Mouse (Mus musculus): ENCODE results near the gene Trdn.

Gene Trdn

DNA sequence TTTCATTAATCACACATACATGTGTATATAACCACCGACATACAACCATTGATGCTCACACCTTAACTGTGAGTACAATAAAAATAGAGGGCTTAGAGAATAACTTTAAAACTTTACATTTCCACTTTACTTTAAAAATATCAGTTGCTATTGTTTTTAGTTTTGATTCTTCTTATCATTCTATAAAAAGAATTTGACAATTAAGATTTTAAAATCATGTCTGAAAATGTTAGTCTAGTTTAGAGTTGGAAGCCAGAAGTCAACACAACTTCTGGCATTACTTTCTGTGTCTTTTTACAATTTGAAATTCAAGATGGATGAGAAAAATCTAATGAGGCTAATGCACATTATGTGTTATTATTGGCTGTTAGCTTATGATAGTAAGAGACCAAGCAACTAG is at the start of gene Trdn:
TSS of gene Trdn (plus strand) at position 301 of the 400 bp plus-strand sequence.
- no peak for DNase-seq

GRCm38 (mm10) chr10:33060771-33061170 is 19.6 kb upstream of the Trdn start:
- DNase-seq: no peak

- DNase-seq: no peak
Observed at GRCm38 (mm10) chr10:33065566-33065965, 14.8 kb upstream of the Trdn start.

- DNase-seq: no peak
Observed at GRCm38 (mm10) chr10:33073126-33073525, 7.2 kb upstream of the Trdn start.

DNA sequence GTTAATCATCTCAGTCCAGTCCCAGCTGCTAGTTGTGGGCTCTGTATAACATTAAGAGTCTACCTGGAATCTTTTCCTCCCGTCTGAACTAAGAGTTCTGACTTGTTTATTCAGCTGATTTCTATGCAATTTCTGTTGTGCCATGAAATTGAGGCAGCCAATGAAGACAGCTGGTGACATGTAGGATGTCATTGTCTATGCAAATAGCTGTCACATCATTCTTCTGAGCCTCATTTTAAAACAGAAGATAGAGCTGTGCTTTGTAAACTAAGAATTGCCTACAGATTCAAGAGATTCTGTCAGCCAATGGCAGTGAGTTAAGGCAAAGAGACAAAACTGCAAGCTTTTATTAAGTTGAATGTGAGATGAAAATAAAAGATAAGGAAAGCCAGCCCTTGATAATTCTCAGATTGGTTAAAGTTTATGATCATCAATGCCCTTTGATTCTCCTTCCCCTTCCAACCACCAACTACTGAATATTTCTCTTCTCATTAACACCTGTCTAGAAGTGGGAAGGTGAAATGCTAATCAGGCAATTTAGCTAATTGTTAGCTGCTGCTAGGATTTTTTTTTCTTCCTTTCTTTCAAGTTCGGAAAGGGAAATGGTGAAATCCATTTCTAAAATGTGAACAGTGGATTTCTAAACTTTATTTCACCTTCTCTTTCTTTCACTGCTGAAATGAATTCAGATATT is 1.9 kb downstream of the Trdn start:
- DNase-seq: no peak

GRCm38 (mm10) chr10:33082961-33083626 is 2.7 kb downstream of the Trdn start:
- DNase-seq: no peak

DNA sequence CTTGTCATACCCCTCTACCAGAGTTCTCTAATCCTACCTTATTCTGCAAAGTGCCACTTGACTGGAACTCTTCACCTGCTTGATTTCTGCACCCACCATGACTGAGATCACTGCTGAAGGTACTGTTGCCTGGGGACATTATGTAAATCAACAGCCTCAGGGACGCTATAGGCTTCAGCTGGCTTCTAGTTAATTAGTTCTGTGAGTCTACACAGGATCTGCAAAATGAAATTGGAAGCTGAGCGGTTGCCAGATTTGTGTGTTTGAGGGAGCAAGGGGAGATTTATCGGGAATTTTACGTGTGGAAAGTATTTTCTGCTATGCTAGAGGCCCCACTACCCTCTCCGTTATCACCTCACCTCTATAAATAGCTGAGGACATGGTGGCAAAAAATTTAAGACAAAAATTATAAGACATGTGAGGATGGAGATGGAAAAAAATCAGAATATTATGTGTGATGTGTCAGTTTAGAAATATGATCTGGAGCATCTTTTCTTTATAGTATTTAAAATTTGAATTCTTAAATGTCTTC is 3.3 kb downstream of the Trdn start:
- DNase-seq: no peak

DNA sequence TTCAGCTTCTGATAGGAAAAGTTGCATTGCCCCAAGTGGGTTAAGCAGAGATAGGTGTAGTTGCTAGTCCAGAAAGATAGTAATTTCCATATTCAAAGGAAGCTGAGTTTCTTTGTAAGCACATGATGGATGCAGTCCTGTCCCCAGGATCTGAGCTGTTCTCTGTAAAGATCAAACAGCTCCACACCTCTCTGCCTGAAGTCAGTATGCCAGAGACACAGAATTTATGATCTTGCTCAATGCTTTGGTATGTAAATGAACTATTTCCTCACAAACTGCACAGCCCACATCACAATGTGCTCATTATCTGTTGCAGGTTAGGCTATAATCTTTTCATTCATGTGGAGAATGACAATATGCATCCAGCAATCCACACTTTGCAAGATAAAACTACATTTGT is 8.0 kb downstream of the Trdn start:
- no peak for DNase-seq

- DNase-seq: no peak
Observed at GRCm38 (mm10) chr10:33092400-33092799, 12.0 kb downstream of the Trdn start.

DNA sequence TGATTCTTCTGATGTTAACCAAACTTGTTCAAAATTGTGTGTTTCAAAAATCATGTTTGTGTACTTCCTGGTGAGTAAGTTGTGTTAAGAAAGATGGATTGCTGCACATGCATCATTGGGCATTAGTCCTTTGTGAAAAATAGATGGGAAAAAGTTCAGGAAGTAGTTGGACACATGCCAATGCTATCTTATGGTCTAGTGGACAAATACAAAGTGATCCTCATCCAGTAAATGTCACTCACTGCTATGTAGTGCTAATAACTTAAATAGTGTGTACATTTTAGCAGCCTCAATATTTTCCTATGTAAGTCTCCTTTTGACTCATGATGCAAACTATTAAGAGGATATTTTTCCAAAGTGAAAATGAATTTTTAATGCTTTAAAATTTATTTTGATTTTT is 27.6 kb downstream of the Trdn start:
- no peak for DNase-seq

GRCm38 (mm10) chr10:33123028-33123427 is 42.7 kb downstream of the Trdn start:
- DNase-seq: no peak

GRCm38 (mm10) chr10:33144911-33145310 is 64.6 kb downstream of the Trdn start:
- no peak for DNase-seq

- no peak for DNase-seq
Observed at GRCm38 (mm10) chr10:33179731-33180631, 99.6 kb downstream of the Trdn start.

GRCm38 (mm10) chr10:33189031-33189430 is 108.7 kb downstream of the Trdn start:
- DNase-seq: no peak

GRCm38 (mm10) chr10:33195919-33196318 is 115.6 kb downstream of the Trdn start:
- no peak for DNase-seq

GRCm38 (mm10) chr10:33198257-33198656 is 117.9 kb downstream of the Trdn start:
- no peak for DNase-seq

DNA sequence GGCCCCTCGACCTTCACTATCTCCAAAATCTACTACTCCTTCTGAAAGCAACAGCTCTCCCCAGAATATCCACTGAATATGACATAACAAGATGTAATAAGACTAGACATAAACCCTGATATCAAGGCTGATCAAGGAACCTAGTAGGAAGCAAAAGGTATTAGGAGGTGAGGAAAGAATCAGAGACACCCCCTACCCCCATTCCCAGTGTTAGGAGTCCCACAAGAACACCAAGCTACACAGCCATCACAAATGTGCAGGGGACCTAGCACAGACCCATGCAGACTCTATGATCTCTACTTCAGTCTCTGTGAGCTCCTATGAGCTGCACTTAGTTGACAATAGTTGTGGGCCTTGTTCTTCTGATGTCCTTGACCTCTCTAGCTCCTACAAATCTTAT is 130.1 kb downstream of the Trdn start:
- no peak for DNase-seq

GRCm38 (mm10) chr10:33253911-33254310 is 173.6 kb downstream of the Trdn start:
- DNase-seq: no peak

- no peak for DNase-seq
Observed at GRCm38 (mm10) chr10:33256202-33256601, 175.8 kb downstream of the Trdn start.

GRCm38 (mm10) chr10:33304982-33305381 is 224.6 kb downstream of the Trdn start:
- DNase-seq: no peak

DNA sequence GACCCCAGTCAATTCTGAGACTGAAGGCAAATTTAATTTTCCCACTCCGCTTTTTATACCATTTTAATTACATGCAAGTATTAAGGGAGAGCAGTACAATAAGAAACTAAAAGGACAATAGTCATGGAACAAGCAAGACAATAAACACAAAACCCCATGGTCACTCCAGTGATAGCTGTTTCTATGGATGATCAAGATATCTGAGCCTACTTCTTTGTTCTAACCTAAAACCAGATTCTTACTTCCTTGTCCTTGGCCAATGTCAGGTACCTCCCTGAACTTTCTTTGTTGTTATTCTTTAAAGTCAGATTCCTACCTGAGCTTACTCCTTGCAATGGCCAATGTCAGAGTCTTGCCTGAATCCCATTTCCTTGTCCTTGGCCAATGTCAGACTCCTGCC is 272.7 kb downstream of the Trdn start:
- no peak for DNase-seq

GRCm38 (mm10) chr10:33366521-33366920 is 286.2 kb downstream of the Trdn start:
- no peak for DNase-seq

DNA sequence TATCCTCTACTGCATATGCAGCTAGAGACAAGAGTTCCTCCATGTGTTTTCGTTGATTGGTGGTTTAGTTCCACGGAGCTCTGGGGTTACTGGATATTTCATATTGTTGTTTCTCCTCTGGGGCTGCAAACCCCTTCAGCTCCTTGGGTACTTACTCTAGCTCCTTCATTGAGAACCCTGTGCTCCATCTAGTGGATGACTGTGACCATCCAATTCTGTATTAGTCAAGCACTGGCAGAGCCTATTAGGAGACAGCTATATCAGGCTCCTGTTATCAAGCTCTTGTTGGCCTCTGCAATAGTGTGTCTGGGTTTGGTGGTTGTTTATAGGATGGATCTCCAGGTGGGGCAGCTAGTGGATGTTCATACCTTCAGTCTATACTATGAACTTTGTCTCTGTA is 290.2 kb downstream of the Trdn start:
- DNase-seq: no peak
